Mouse (Mus musculus) midbrain, embryonic 14.5 days (tissue): ENCODE measurements around the gene Erbin. TPM values are rescaled to one million over a fixed set of nuclear protein-coding genes. Genes with fewer than 3 reads are reported as not detected.
A peak's percentile ranks its signal among the peaks of the same experiment; 100 is the strongest.

Experiments
- ATAC-seq: fragments of 200-750 bp; cut with Nextera tagmentation; 2 replicates; pipeline ENCODE4 v1.8.0; 2017; ENCODE audit warnings: moderate number of reproducible peaks, moderate library complexity; ENCODE audit not compliant: low FRiP score, low TSS enrichment
- DNase-seq: peaks from one replicate; pipeline ENCODE4 v3.0.0-alpha.2; 2015
- H3K27ac ChIP-seq: fragments of 300-500 bp; sonication (generic); replicated peaks from 2 replicates; pipeline ENCODE4 v1.5.1; 2014; ENCODE audit warnings: mild to moderate bottlenecking, low read depth, low read length, moderate library complexity
- H3K27me3 ChIP-seq: fragments of 300-500 bp; sonication (generic); 2 replicates; pipeline ENCODE4 v1.6.1; 2014; ENCODE audit warnings: low read length, control low read depth, mixed read lengths; ENCODE audit not compliant: control insufficient read depth, insufficient read depth
- H3K36me3 ChIP-seq: fragments of 300-500 bp; sonication (generic); 2 replicates; pipeline ENCODE4 v1.6.1; 2014; ENCODE audit warnings: low read length, control low read depth; ENCODE audit not compliant: control insufficient read depth, insufficient read depth
- H3K4me1 ChIP-seq: fragments of 300-500 bp; sonication (generic); 2 replicates; pipeline ENCODE4 v1.6.1; 2014; ENCODE audit warnings: mild to moderate bottlenecking, antibody characterized with exemption, low read length, control low read depth; ENCODE audit not compliant: control insufficient read depth, insufficient read depth
- H3K4me2 ChIP-seq: fragments of 300-500 bp; sonication (generic); 2 replicates; pipeline ENCODE4 v1.6.1; 2014; ENCODE audit warnings: mild to moderate bottlenecking, low read length, moderate library complexity
- H3K4me3 ChIP-seq: fragments of 300-500 bp; sonication (generic); replicated peaks from 2 replicates; pipeline ENCODE4 v1.5.1; 2014; ENCODE audit warnings: low read depth, low read length
- H3K9ac ChIP-seq: fragments of 300-500 bp; sonication (generic); replicated peaks from 2 replicates; pipeline ENCODE4 v1.6.1; 2014; ENCODE audit warnings: mild to moderate bottlenecking, low read length, moderate library complexity
- H3K9me3 ChIP-seq: fragments of 300-500 bp; sonication (generic); 2 replicates; pipeline ENCODE4 v1.6.1; 2016; ENCODE audit warnings: low read length, control low read depth, mixed read lengths; ENCODE audit not compliant: control insufficient read depth
- WGBS: fragments of 180-500 bp; shearing (Covaris S2); extraction: QIAGEN DNeasy Blood & Tissue Kit; methylation state at CpG from one replicate; pipeline ENCODE4 v1.1.7; 2014; 5-methylcytosine and 5-hydroxymethylcytosine counted together
- polyA plus RNA-seq: library from polyadenylated mRNA; unstranded; fragments of >200 nt; fragmentation: Nextera tagmentation; extraction: Ambion mirVana; gene quantifications from 2 replicates; pipeline ENCODE4 v1.2.1, GENCODE M21; 2014

The Erbin gene
- polyA plus RNA-seq, 1 experiment from 2014 or later, result 21.7 TPM

DNA sequence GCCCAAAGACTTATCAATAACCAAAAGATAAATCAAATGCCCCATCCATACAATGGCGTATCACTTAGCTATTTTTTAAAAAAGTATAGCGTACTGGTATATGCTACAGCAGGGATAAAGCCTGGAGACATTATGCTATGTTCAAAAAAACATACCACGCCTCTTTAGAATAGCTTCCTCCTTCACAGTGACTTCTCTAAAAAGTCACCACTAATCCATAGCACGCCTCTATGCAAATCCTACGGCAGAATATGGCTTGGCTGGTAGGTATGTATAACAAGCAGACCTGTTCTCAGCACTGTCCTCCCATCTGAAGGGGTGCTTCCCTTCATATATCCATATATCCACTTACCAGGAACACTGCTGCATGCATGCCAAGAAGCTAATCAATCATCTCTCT lies 27.2 kb downstream of the Erbin start:
- Histone ChIP-seq H3K27me3 (no peaks in the 10 kb centered on the region), H3K36me3 (no peaks in the 10 kb centered on the region), H3K9ac (no peak overlapping the region), H3K4me1 (0 out of 2 replicates have a peak, but pooled peaks cover 2% of the 10 kb centered on the region), H3K4me2 (no peak overlapping the region), H3K4me3 (no peak overlapping the region), H3K27ac (no peak overlapping the region), H3K9me3 (no peaks in the 10 kb centered on the region)
- DNase-seq (no peak), ATAC-seq (no peak)
- WGBS, result 94% methylated on average over 5 of the region's 5 CpGs

DNA sequence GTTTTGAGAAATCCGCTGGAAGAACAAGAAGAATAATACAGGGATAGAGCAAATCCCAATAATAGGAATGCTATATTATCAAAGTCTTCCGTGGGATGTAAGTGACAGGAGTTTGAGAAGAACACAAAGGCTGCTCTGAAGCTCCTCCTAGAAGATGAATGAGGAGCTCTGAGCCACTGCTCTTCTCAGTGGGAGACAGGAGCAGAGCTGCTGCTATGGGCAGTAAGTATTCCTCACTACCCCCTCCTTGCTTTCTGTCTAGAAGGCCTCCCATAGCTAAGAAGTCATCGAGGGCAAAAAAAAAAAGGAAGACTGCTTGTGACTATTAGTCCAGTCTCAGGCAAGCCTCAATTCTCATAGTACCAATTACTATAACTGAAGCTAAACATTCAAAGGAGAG lies 30.3 kb downstream of the Erbin start:
- H3K4me3 ChIP-seq, result no peak overlapping the region
- no peak overlapping the region for H3K4me2 ChIP-seq
- no peak overlapping the region for H3K27ac ChIP-seq
- DNase-seq (peak; percentile 20), ATAC-seq (no peak)
- H3K9me3 ChIP-seq, result no peaks in the 10 kb centered on the region
- no peaks in the 10 kb centered on the region for H3K36me3 ChIP-seq
- no peak overlapping the region for H3K9ac ChIP-seq
- H3K4me1 ChIP-seq, result 0 out of 2 replicates have a peak, but pooled peaks cover 2% of the 10 kb centered on the region
- no peaks in the 10 kb centered on the region for H3K27me3 ChIP-seq
- WGBS, result 12% methylated on average over 3 of the region's 3 CpGs

DNA sequence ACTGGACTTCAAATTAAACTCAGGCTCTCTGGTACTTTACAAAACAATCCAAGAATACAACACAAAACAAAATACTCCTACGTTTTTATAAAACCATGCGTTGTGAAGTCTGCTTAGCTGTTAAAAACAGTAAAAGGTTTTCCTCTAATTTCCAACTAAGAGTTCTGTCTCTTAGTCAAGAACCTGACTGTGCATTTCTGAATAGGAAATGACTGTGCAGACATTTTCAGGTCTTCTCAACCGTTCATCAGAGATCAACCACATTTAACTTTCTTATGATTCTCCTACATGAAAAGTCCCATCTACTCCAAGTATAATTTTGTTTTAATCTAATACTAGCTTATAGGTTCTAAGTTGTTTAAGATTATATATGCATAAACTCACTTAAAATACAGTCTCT lies 33.8 kb downstream of the Erbin start:
- no peaks in the 10 kb centered on the region for H3K9me3 ChIP-seq
- 0 out of 2 replicates have a peak, but pooled peaks cover 2% of the 10 kb centered on the region for H3K4me1 ChIP-seq
- H3K36me3 ChIP-seq, result no peaks in the 10 kb centered on the region
- DNase-seq (no peak), ATAC-seq (no peak)
- H3K27ac ChIP-seq, result no peak overlapping the region
- 94% methylated on average over 3 of the region's 3 CpGs for WGBS
- H3K27me3 ChIP-seq, result no peaks in the 10 kb centered on the region
- H3K4me3 ChIP-seq, result no peak overlapping the region
- no peak overlapping the region for H3K4me2 ChIP-seq
- H3K9ac ChIP-seq, result no peak overlapping the region

DNA sequence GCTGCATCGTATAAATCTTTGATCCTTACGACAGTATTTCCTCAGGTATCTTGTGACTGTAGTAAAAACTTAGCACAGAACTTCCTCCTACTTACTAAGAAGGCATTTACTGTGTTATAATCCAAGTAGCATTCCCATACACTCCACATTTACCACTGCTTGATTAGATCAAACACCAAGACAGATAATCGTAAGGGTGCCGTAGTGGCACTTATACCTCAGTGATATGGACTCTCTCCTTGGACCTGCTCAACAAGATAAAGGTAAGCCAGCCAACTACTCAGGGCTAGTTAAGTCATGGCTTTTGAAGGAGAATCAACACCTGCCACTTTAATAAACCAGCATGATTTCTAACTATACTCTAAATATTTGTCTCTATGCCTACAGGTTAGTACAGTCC lies 39.1 kb downstream of the Erbin start:
- ATAC-seq (no peak), DNase-seq (no peak)
- H3K4me1 ChIP-seq, result no peaks in the 10 kb centered on the region
- no peak overlapping the region for H3K4me3 ChIP-seq
- 0 out of 2 replicates have a peak, but pooled peaks cover 7% of the 10 kb centered on the region for H3K36me3 ChIP-seq
- no peak overlapping the region for H3K9ac ChIP-seq
- H3K27ac ChIP-seq, result no peak overlapping the region
- H3K9me3 ChIP-seq, result no peaks in the 10 kb centered on the region
- 98% methylated on average over 4 of the region's 4 CpGs for WGBS
- no peak overlapping the region for H3K4me2 ChIP-seq
- no peaks in the 10 kb centered on the region for H3K27me3 ChIP-seq

DNA sequence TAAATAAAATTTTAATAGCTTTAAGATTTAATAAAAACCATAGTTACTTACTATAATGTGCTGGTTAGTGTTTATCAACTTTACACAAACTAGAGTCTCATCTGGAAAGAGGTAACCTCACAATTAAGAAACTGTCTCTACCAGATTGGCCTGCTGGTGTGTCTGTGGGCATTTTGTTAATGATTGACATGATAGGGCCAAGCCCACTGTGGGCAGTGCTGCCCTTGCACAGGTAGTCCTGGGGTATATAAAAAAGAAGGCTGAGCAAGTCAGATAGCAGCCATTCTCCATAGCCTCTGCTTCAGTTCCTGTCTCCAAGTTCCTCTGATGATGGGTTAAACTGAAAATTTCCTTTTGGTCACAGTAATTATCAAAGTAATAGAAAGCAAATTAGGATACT lies 43.6 kb downstream of the Erbin start:
- no peak overlapping the region for H3K27ac ChIP-seq
- H3K4me1 ChIP-seq, result no peaks in the 10 kb centered on the region
- H3K9me3 ChIP-seq, result no peaks in the 10 kb centered on the region
- H3K4me2 ChIP-seq, result no peak overlapping the region
- H3K36me3 ChIP-seq, result 0 out of 2 replicates have a peak, but pooled peaks cover 7% of the 10 kb centered on the region
- no peak overlapping the region for H3K9ac ChIP-seq
- no peaks in the 10 kb centered on the region for H3K27me3 ChIP-seq
- ATAC-seq (no peak), DNase-seq (no peak)
- H3K4me3 ChIP-seq, result no peak overlapping the region

DNA sequence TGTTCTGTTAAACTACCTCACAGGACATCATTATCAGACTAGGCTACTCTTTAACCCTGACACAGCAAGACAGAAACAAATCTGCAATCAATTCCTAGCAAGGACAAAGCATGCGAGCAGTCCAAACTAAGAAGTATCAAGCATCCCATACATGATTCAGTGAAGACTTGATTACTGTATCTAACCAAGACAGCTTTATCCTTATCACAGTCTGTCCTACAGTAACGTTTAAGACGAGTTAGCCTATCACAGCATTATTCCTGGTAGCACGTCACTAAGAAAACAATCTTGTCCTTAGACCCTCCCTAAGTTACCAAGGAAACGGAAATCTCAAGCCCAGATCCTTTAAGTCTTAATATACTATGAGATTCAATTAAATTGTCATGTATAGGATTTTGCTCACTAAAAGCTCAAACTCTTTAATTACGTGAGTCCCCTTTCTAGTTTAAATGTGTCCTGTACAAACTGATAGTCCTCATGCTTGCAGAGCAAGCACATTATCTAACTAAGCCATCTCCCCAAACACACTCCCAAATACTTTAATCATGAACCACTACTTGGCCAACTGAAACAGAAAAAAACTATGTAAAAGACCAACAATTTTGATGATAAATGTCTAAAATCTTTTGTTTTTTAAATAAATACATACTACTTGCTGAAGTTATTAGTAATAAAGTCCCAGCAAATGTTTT lies 44.3 kb downstream of the Erbin start:
- ATAC-seq (no peak), DNase-seq (no peak)
- Histone ChIP-seq H3K4me2 (no peak overlapping the region), H3K9me3 (no peaks in the 10 kb centered on the region), H3K4me3 (no peak overlapping the region), H3K9ac (no peak overlapping the region), H3K4me1 (no peaks in the 10 kb centered on the region), H3K27me3 (no peaks in the 10 kb centered on the region), H3K36me3 (0 out of 2 replicates have a peak, but pooled peaks cover 7% of the 10 kb centered on the region), H3K27ac (no peak overlapping the region)
- 75% methylated on average over 6 of the region's 6 CpGs for WGBS

DNA sequence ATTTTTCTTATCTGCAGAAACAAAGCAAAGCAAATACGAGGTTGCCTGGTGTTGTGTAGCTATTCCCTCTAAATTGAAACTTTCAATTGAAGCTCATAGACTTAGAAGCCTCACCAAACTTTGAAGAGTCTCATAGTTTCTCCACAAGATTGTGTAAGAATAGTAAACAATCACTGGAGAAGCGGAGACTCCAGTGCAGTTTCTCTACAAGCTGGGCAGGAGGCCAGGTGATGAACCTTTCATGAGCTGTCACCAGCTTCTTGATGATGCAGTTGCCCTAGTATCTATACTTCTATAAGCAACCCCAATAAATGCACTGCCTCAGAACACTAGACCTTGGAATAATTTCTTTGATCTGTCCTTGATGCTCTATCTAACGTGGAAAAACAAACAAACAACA lies 49.5 kb downstream of the Erbin start:
- Histone ChIP-seq H3K4me3 (no peak overlapping the region), H3K27ac (no peak overlapping the region), H3K9ac (no peak overlapping the region), H3K9me3 (no peaks in the 10 kb centered on the region), H3K27me3 (no peaks in the 10 kb centered on the region), H3K4me1 (no peaks in the 10 kb centered on the region), H3K36me3 (peaks cover 7% of the 10 kb centered on the region), H3K4me2 (no peak overlapping the region)
- 87% methylated on average over 3 of the region's 3 CpGs for WGBS
- DNase-seq (no peak), ATAC-seq (no peak)

DNA sequence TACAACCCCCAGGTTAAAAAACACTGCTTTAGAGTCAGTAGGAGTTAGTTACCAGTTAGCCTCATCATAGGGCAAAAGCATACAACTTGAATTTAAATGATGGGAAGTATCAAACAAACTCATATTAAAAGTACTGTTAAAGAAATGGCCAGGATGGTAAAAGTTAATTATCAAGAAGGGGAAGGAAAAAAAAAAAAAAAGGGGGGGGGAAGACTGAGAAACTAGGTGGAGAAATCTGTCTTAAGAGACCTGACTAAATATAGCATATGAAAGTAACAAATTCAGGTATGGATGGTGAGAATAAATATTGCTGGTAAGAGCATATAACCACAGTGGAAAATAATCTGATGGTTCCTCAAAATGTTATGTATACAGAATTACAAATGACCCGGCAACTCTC lies 50.2 kb downstream of the Erbin start:
- Histone ChIP-seq H3K4me2 (no peak overlapping the region), H3K9ac (no peak overlapping the region), H3K36me3 (peaks cover 7% of the 10 kb centered on the region), H3K9me3 (no peaks in the 10 kb centered on the region), H3K4me1 (no peaks in the 10 kb centered on the region), H3K27ac (no peak overlapping the region), H3K27me3 (no peaks in the 10 kb centered on the region), H3K4me3 (no peak overlapping the region)
- 95% methylated on average over 1 of the region's 1 CpGs for WGBS
- DNase-seq (no peak), ATAC-seq (no peak)

DNA sequence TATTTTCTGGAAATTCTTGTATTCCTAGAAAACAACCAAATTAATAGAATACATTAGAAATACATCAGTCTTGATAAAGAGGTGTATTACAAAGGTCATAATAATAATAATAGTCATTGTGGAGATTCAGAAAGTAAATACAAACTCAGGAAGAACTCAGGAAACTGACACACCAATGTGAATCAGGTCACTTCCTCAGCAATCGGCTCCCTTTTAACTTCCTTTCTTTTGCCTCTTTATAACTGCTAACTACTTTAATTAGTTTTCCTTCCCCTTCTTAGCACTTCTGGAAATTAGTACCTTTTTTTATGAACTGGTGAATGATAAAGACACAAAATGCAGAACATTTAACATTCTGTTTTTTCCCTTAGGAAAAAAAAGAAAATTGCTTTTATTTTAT lies 51.4 kb downstream of the Erbin start:
- no peak for ATAC-seq
- 82% methylated on average over 1 of the region's 1 CpGs for WGBS
- H3K4me3 ChIP-seq, result no peak overlapping the region
- H3K27ac ChIP-seq, result no peak overlapping the region
- no peak for DNase-seq
- no peak overlapping the region for H3K9ac ChIP-seq
- no peak overlapping the region for H3K4me2 ChIP-seq
- H3K9me3 ChIP-seq, result no peaks in the 10 kb centered on the region
- H3K27me3 ChIP-seq, result no peaks in the 10 kb centered on the region
- H3K36me3 ChIP-seq, result peaks cover 10% of the 10 kb centered on the region
- no peaks in the 10 kb centered on the region for H3K4me1 ChIP-seq
